Comparison of ENCODE assay signal across 8 mouse cellular contexts in genomic region chr5:25754236-25754766, GRCm38 (mm10). TPM values are rescaled to one million over a fixed set of nuclear protein-coding genes. Genes with fewer than 3 reads are reported as not detected.
DNase-seq lines count a peak whose midpoint lies in the region; ATAC-seq lines count a peak whose summit lies in the region.
"Had no signal": no experiment of that assay in that cellular context is flagged by ENCODE, and none has a peak within 500 bp of the region (broad histone marks: within the 10 kb centered on the region; RNA-seq: fewer than 3 reads in every experiment).

No protein-coding gene starts in this region.

- ATAC-seq in limb, embryonic 12.5 days (ENCODE audit: insufficient number of reproducible peaks, insufficient read depth, low FRiP score, low TSS enrichment, low read depth), result no peak
- ATAC-seq in embryonic facial prominence, embryonic 14.5 days (ENCODE audit: low read depth), result peak; percentile 71; the same call in 1 of the 2 replicates
- ATAC-seq in heart, embryonic 12.5 days (ENCODE audit: insufficient number of reproducible peaks, low FRiP score), result peak; percentile 72
- no peak for ATAC-seq in monocyte, adult 5-6 weeks (replicated peaks; ENCODE audit: insufficient number of reproducible peaks, low FRiP score, low TSS enrichment, poor library complexity, severe bottlenecking)

- DNase-seq in limb, embryonic 10.5 days (ENCODE audit: low spot score), result no peak
- peak; percentile 59 for DNase-seq in embryonic facial prominence, embryonic 14.5 days (ENCODE audit: low spot score)
- peak; percentile 42 for DNase-seq in lung, postnatal 36 days
- DNase-seq in cerebellum, adult 8-10 months, result no peak

- H3K9ac ChIP-seq in limb, embryonic 12.5 days (replicated peaks), result 0 out of 2 replicates have a peak overlapping the region, but pooled peaks have one; percentile 14
- H3K9ac ChIP-seq in embryonic facial prominence, embryonic 14.5 days (ENCODE audit: low read depth, low read length), result no peak overlapping the region
- H3K9ac ChIP-seq in heart, embryonic 12.5 days, result no peak overlapping the region; the same call in 1 of the 2 replicates

- H3K27me3 ChIP-seq in limb, embryonic 12.5 days, result no peaks in the 10 kb centered on the region
- no peaks in the 10 kb centered on the region for H3K27me3 ChIP-seq in limb, embryonic 10.5 days (ENCODE audit: low read depth, poor library complexity, severe bottlenecking)
- H3K27me3 ChIP-seq in embryonic facial prominence, embryonic 14.5 days (replicated peaks; ENCODE audit: control insufficient read depth, insufficient read depth, low read length), result no peaks in the 10 kb centered on the region
- no peaks in the 10 kb centered on the region; the same call in 1 of the 2 replicates for H3K27me3 ChIP-seq in heart, embryonic 12.5 days (replicated peaks)

- H3K4me1 ChIP-seq in limb, embryonic 12.5 days (replicated peaks), result no peaks in the 10 kb centered on the region; the same call in 1 of the 2 replicates
- H3K4me1 ChIP-seq in limb, embryonic 10.5 days, result peaks cover under 1% of the 10 kb centered on the region; the same call in 1 of the 2 replicates
- peaks cover 2% of the 10 kb centered on the region for H3K4me1 ChIP-seq in embryonic facial prominence, embryonic 14.5 days (ENCODE audit: control insufficient read depth, insufficient read depth, low read length)
- peaks cover 49% of the 10 kb centered on the region for H3K4me1 ChIP-seq in heart, embryonic 12.5 days (replicated peaks)

- no peak overlapping the region for H3K27ac ChIP-seq in limb, embryonic 12.5 days
- H3K27ac ChIP-seq in limb, embryonic 10.5 days, result no peak overlapping the region
- H3K27ac ChIP-seq in embryonic facial prominence, embryonic 14.5 days (replicated peaks; ENCODE audit: low read depth, low read length), result no peak overlapping the region; the same call in 1 of the 2 replicates
- H3K27ac ChIP-seq in heart, embryonic 12.5 days (ENCODE audit: poor library complexity, severe bottlenecking), result peak overlapping the region; percentile 69
- H3K27ac ChIP-seq: macrophage had no signal

- H3K4me2 ChIP-seq in limb, embryonic 12.5 days, result no peak overlapping the region
- no peak overlapping the region for H3K4me2 ChIP-seq in embryonic facial prominence, embryonic 14.5 days (ENCODE audit: low read depth, low read length)
- H3K4me2 ChIP-seq in heart, embryonic 12.5 days, result peak overlapping the region; percentile 17; the same call in 1 of the 2 replicates

- H3K9me3 ChIP-seq in limb, embryonic 12.5 days, result no peaks in the 10 kb centered on the region
- H3K9me3 ChIP-seq in limb, embryonic 10.5 days (replicated peaks), result no peaks in the 10 kb centered on the region
- no peaks in the 10 kb centered on the region for H3K9me3 ChIP-seq in embryonic facial prominence, embryonic 14.5 days (ENCODE audit: control insufficient read depth, low read length)
- no peaks in the 10 kb centered on the region for H3K9me3 ChIP-seq in heart, embryonic 12.5 days (replicated peaks)

- no peak overlapping the region for H3K4me3 ChIP-seq in limb, embryonic 12.5 days (replicated peaks)
- H3K4me3 ChIP-seq in limb, embryonic 10.5 days, result no peak overlapping the region
- no peak overlapping the region for H3K4me3 ChIP-seq in embryonic facial prominence, embryonic 14.5 days (ENCODE audit: low read depth, low read length)
- no peak overlapping the region for H3K4me3 ChIP-seq in heart, embryonic 12.5 days

- WGBS in limb, embryonic 12.5 days, result 28% methylated on average over 2 of the region's 2 CpGs
- WGBS in limb, embryonic 10.5 days, result 8% methylated on average over 2 of the region's 2 CpGs
- WGBS in embryonic facial prominence, embryonic 14.5 days, result 5% methylated on average over 2 of the region's 2 CpGs
- 3% methylated on average over 2 of the region's 2 CpGs for WGBS in heart, embryonic 12.5 days

- no peaks in the 10 kb centered on the region for H3K36me3 ChIP-seq in limb, embryonic 12.5 days
- no peaks in the 10 kb centered on the region for H3K36me3 ChIP-seq in limb, embryonic 10.5 days
- H3K36me3 ChIP-seq in embryonic facial prominence, embryonic 14.5 days (ENCODE audit: control insufficient read depth, insufficient read depth, low read length), result no peaks in the 10 kb centered on the region
- no peaks in the 10 kb centered on the region for H3K36me3 ChIP-seq in heart, embryonic 12.5 days

RNA-seq across cellular contexts. Expression of gene Actr3b, which starts 5.5 kb away (rescaled TPM):
- polyA plus RNA-seq in limb, embryonic 12.5 days (2016; fragmentation: Nextera tagmentation; extraction: Ambion mirVana), result 2.7 and 3.6 TPM in 2 replicates
- 2.8 and 3.4 TPM in 2 replicates for polyA plus RNA-seq in limb, embryonic 10.5 days (2016; fragmentation: Nextera tagmentation; extraction: Ambion mirVana)
- 7.6 and 9.3 TPM in 2 replicates for polyA plus RNA-seq in embryonic facial prominence, embryonic 14.5 days (2014; fragmentation: Nextera tagmentation; extraction: Ambion mirVana)
- polyA plus RNA-seq in heart, embryonic 12.5 days (2016; fragmentation: Nextera tagmentation; extraction: Ambion mirVana), result 38.9 and 39.0 TPM in 2 replicates
- not detected in 3 replicates for total RNA-seq in monocyte, adult 5-6 weeks (2017)

RNA-seq across cellular contexts. Expression of gene Xrcc2, which starts 48.7 kb away (rescaled TPM):
- polyA plus RNA-seq in limb, embryonic 12.5 days (2016; fragmentation: Nextera tagmentation; extraction: Ambion mirVana), result 14.5 and 14.9 TPM in 2 replicates
- polyA plus RNA-seq in limb, embryonic 10.5 days (2016; fragmentation: Nextera tagmentation; extraction: Ambion mirVana), result 19.4 and 19.9 TPM in 2 replicates
- polyA plus RNA-seq in embryonic facial prominence, embryonic 14.5 days (2014; fragmentation: Nextera tagmentation; extraction: Ambion mirVana), result 3.6 and 4.1 TPM in 2 replicates
- 9.2 and 10.0 TPM in 2 replicates for polyA plus RNA-seq in heart, embryonic 12.5 days (2016; fragmentation: Nextera tagmentation; extraction: Ambion mirVana)
- 9.1 to 17.6 TPM (median 11.4 TPM) in 3 replicates for total RNA-seq in monocyte, adult 5-6 weeks (2017)

Comparison
In these comparisons a context has a peak if more than half of its experiments do, and no peak if none do; other contexts are left out.
1. ATAC-seq: peak in embryonic facial prominence, embryonic 14.5 days (single experiment) and heart, embryonic 12.5 days (single experiment); none in limb, embryonic 12.5 days (single experiment) and monocyte, adult 5-6 weeks (single experiment).
2. DNase-seq: peak in embryonic facial prominence, embryonic 14.5 days (single experiment) and lung, postnatal 36 days (single experiment); none in limb, embryonic 10.5 days (single experiment) and cerebellum, adult 8-10 months (single experiment).